Mouse (Mus musculus) liver, embryonic 12.5 days (tissue): Measurements from ENCODE around the gene Antxr1. TPM values are rescaled to one million over a fixed set of nuclear protein-coding genes. Genes with fewer than 3 reads are reported as not detected.

ENCODE experiments used
- ATAC-seq: fragments of 200-750 bp; cut with Nextera tagmentation; 2 replicates; pipeline ENCODE4 v1.8.0; 2017; ENCODE audit warnings: moderate number of reproducible peaks, mild to moderate bottlenecking, moderate library complexity
- H3K27ac ChIP-seq: fragments of 300-500 bp; sonication (generic); 2 replicates; pipeline ENCODE4 v1.5.1; 2016; ENCODE audit warnings: mild to moderate bottlenecking
- H3K27me3 ChIP-seq: fragments of 300-500 bp; sonication (generic); replicated peaks from 2 replicates; pipeline ENCODE4 v1.6.1; 2016; ENCODE audit warnings: mild to moderate bottlenecking, moderate library complexity
- H3K36me3 ChIP-seq: fragments of 300-500 bp; sonication (generic); 2 replicates; pipeline ENCODE4 v1.6.1; 2016; ENCODE audit warnings: mild to moderate bottlenecking, moderate library complexity
- H3K4me1 ChIP-seq: fragments of 300-500 bp; sonication (generic); 2 replicates; pipeline ENCODE4 v1.6.1; 2016
- H3K4me2 ChIP-seq: fragments of 300-500 bp; sonication (generic); 2 replicates; pipeline ENCODE4 v1.6.1; 2016; ENCODE audit warnings: mild to moderate bottlenecking, moderate library complexity
- H3K4me3 ChIP-seq: fragments of 300-500 bp; sonication (generic); 2 replicates; pipeline ENCODE4 v1.5.1; 2016; ENCODE audit warnings: mild to moderate bottlenecking, moderate library complexity
- H3K9ac ChIP-seq: fragments of 300-500 bp; sonication (generic); 2 replicates; pipeline ENCODE4 v1.6.1; 2016; ENCODE audit warnings: mild to moderate bottlenecking, moderate library complexity
- H3K9me3 ChIP-seq: fragments of 300-500 bp; sonication (generic); replicated peaks from 2 replicates; pipeline ENCODE4 v1.6.1; 2016; ENCODE audit warnings: mild to moderate bottlenecking, moderate library complexity
- WGBS: fragments of 180-500 bp; shearing (Covaris S2); methylation state at CpG from one replicate; pipeline ENCODE4 v1.1.7; 2016; ENCODE audit not compliant: insufficient replicate concordance; 5-methylcytosine and 5-hydroxymethylcytosine counted together
- polyA plus RNA-seq: library from polyadenylated mRNA; unstranded; fragments of >200 nt; fragmentation: Nextera tagmentation; extraction: Ambion mirVana; gene quantifications from 2 replicates; pipeline ENCODE4 v1.2.1, GENCODE M21; 2016

Gene Antxr1
- polyA plus RNA-seq, 1 experiment from 2014 or later: 0.64 TPM

DNA sequence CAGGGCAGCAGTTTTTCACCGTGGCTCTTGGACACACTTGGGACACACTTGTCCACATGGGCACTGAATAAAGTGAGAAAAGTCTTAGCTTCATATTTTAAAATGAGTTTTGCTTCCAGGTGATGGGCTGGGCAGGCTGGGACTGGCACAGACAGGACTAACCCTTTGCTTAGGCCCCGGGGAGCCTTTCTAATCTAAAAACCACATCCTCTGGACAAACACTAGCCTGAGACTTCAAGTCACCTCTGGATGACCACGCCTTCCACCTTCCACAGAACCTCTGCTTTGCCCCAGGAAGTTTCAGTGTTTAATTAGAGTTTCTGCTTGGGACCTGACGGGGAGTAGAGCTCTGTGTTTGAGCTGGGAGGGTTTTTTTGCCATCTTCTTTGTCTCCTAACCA, 98.4 kb downstream of the Antxr1 start:
- ATAC-seq: no peak
- no peaks in the 10 kb centered on the region for H3K9me3 ChIP-seq
- no peaks in the 10 kb centered on the region; the same call in 1 of the 2 replicates for H3K27me3 ChIP-seq
- no peaks in the 10 kb centered on the region for H3K36me3 ChIP-seq
- 30% methylated on average over 4 of the region's 4 CpGs for WGBS
- H3K4me1 ChIP-seq: peaks cover 6% of the 10 kb centered on the region; the same call in 1 of the 2 replicates
- H3K27ac ChIP-seq: no peak overlapping the region
- H3K4me3 ChIP-seq: no peak overlapping the region
- no peak overlapping the region for H3K9ac ChIP-seq
- no peak overlapping the region for H3K4me2 ChIP-seq

DNA sequence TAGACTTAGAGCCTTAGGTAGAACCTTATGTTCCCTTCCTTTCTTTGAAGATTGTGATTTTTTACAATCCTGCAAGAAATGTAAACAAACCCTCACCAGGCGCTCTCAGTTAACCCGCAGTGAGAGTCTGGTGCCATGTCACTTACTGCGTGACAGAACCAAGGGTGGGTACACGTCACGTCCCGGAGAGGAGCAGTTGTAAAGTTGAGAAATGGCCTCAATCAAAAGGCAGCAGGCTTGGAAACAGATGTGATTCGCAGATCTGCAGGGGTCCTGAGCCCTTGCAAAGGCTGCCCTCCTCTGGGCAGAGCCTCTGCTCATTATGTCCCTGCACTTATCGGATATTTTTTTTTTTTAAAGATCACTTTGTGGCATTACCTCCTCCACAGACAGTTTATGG, 99.6 kb downstream of the Antxr1 start:
- WGBS: 66% methylated on average over 8 of the region's 8 CpGs

GRCm38 (mm10) chr6:87233111-87233510, 102.5 kb downstream of the Antxr1 start:
- H3K27ac ChIP-seq: no peak overlapping the region
- H3K9ac ChIP-seq: no peak overlapping the region
- H3K4me2 ChIP-seq: no peak overlapping the region
- H3K4me3 ChIP-seq: no peak overlapping the region
- peaks cover 6% of the 10 kb centered on the region; the same call in 1 of the 2 replicates for H3K4me1 ChIP-seq
- no peaks in the 10 kb centered on the region; the same call in 1 of the 2 replicates for H3K27me3 ChIP-seq
- WGBS: 67% methylated on average over 4 of the region's 4 CpGs
- no peaks in the 10 kb centered on the region for H3K36me3 ChIP-seq
- no peaks in the 10 kb centered on the region for H3K9me3 ChIP-seq
- ATAC-seq: no peak

More for the DNA sequence above, 99.6 kb downstream of the Antxr1 start:
- H3K4me2 ChIP-seq: no peak overlapping the region
- no peak overlapping the region for H3K4me3 ChIP-seq
- no peaks in the 10 kb centered on the region for H3K9me3 ChIP-seq
- no peaks in the 10 kb centered on the region; the same call in 1 of the 2 replicates for H3K27me3 ChIP-seq
- no peak overlapping the region for H3K27ac ChIP-seq
- no peak for ATAC-seq
- H3K36me3 ChIP-seq: no peaks in the 10 kb centered on the region
- peaks cover 6% of the 10 kb centered on the region; the same call in 1 of the 2 replicates for H3K4me1 ChIP-seq
- no peak overlapping the region for H3K9ac ChIP-seq

DNA sequence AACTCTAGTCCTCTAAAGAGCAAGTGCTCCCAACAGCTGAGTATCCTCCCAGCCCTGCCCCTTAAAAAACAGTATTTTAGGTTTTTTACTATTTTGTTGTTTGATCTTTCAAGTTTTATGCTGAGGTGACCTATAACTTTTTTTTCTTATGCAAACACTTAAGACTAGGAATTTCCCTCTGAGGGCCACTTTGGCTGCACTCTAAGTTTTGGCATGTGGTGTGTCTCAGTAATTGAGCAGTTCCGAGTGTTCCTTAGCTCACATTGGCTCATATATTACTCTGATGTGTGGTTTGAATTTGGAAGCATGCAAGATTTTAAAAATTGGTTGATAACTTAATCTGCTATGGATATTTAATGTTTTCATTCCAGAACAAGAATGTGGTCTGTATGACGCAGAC, 105.6 kb downstream of the Antxr1 start:
- H3K4me2 ChIP-seq: no peak overlapping the region
- no peaks in the 10 kb centered on the region for H3K4me1 ChIP-seq
- peaks cover 6% of the 10 kb centered on the region for H3K27me3 ChIP-seq
- H3K36me3 ChIP-seq: no peaks in the 10 kb centered on the region
- WGBS: 84% methylated on average over 2 of the region's 2 CpGs
- H3K9me3 ChIP-seq: no peaks in the 10 kb centered on the region
- no peak overlapping the region for H3K27ac ChIP-seq
- no peak for ATAC-seq
- no peak overlapping the region for H3K4me3 ChIP-seq
- no peak overlapping the region for H3K9ac ChIP-seq

GRCm38 (mm10) chr6:87227940-87228339, 107.7 kb downstream of the Antxr1 start:
- Histone ChIP-seq H3K27ac (no peak overlapping the region), H3K9me3 (no peaks in the 10 kb centered on the region), H3K36me3 (no peaks in the 10 kb centered on the region), H3K9ac (no peak overlapping the region), H3K4me2 (no peak overlapping the region), H3K27me3 (peaks cover 13% of the 10 kb centered on the region), H3K4me1 (no peaks in the 10 kb centered on the region), H3K4me3 (no peak overlapping the region)
- ATAC-seq: no peak
- WGBS: 68% methylated on average over 10 of the region's 10 CpGs

GRCm38 (mm10) chr6:87226315-87226714, 109.3 kb downstream of the Antxr1 start:
- no peak overlapping the region for H3K4me2 ChIP-seq
- no peak for ATAC-seq
- peaks cover 15% of the 10 kb centered on the region for H3K27me3 ChIP-seq
- H3K4me1 ChIP-seq: no peaks in the 10 kb centered on the region
- H3K36me3 ChIP-seq: no peaks in the 10 kb centered on the region
- no peak overlapping the region for H3K27ac ChIP-seq
- 64% methylated on average over 4 of the region's 4 CpGs for WGBS
- no peak overlapping the region for H3K4me3 ChIP-seq
- no peak overlapping the region for H3K9ac ChIP-seq
- H3K9me3 ChIP-seq: no peaks in the 10 kb centered on the region

DNA sequence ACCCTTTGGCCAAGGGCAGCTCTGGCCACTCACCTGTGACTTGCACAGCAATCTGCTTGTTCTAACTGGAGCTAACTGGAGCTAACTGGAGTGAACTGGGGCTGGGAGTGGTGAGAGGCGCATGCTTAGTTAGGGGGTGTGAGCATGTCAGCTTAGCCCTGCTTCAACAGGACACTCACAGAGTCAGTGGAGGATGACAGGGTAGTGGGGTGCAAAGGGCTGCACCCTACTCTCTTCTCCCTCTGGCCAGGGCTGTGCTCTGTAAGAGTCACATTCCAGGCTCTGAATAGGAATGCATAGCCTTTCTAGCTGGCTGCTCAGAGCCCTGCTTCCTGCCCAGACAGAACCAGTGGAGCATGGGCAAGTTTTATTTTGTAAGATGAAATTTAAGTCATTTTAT, 110.3 kb downstream of the Antxr1 start:
- Histone ChIP-seq H3K4me2 (no peak overlapping the region), H3K4me1 (no peaks in the 10 kb centered on the region), H3K27ac (no peak overlapping the region), H3K9me3 (no peaks in the 10 kb centered on the region), H3K36me3 (no peaks in the 10 kb centered on the region), H3K27me3 (peaks cover 17% of the 10 kb centered on the region), H3K4me3 (no peak overlapping the region), H3K9ac (no peak overlapping the region)
- no peak for ATAC-seq
- WGBS: 77% methylated on average over 1 of the region's 1 CpGs

GRCm38 (mm10) chr6:87222854-87223631, 112.6 kb downstream of the Antxr1 start:
- WGBS: 60% methylated on average over 10 of the region's 10 CpGs
- no peak for ATAC-seq

GRCm38 (mm10) chr6:87219061-87219992, 116.3 kb downstream of the Antxr1 start:
- no peaks in the 10 kb centered on the region for H3K9me3 ChIP-seq
- H3K27me3 ChIP-seq: 0 out of 2 replicates have a peak, but pooled peaks cover 6% of the 10 kb centered on the region
- ATAC-seq: no peak
- no peak overlapping the region for H3K4me3 ChIP-seq
- H3K4me2 ChIP-seq: no peak overlapping the region
- H3K4me1 ChIP-seq: no peaks in the 10 kb centered on the region
- no peak overlapping the region for H3K9ac ChIP-seq
- WGBS: 63% methylated on average over 13 of the region's 13 CpGs
- H3K36me3 ChIP-seq: no peaks in the 10 kb centered on the region
- H3K27ac ChIP-seq: no peak overlapping the region

More at GRCm38 (mm10) chr6:87222854-87223631, 112.6 kb downstream of the Antxr1 start:
- peaks cover 17% of the 10 kb centered on the region for H3K27me3 ChIP-seq
- H3K9me3 ChIP-seq: no peaks in the 10 kb centered on the region
- no peak overlapping the region for H3K27ac ChIP-seq
- no peaks in the 10 kb centered on the region for H3K4me1 ChIP-seq
- H3K36me3 ChIP-seq: no peaks in the 10 kb centered on the region
- no peak overlapping the region for H3K4me3 ChIP-seq
- no peak overlapping the region for H3K9ac ChIP-seq
- H3K4me2 ChIP-seq: no peak overlapping the region

GRCm38 (mm10) chr6:87216114-87216591, 119.5 kb downstream of the Antxr1 start:
- no peak overlapping the region for H3K4me2 ChIP-seq
- no peak overlapping the region for H3K9ac ChIP-seq
- H3K36me3 ChIP-seq: no peaks in the 10 kb centered on the region
- H3K27me3 ChIP-seq: no peaks in the 10 kb centered on the region
- 61% methylated on average over 2 of the region's 2 CpGs for WGBS
- ATAC-seq: 0 out of 2 replicates have a peak, but pooled peaks have one; percentile 24
- H3K4me1 ChIP-seq: no peaks in the 10 kb centered on the region
- no peak overlapping the region for H3K4me3 ChIP-seq
- no peaks in the 10 kb centered on the region for H3K9me3 ChIP-seq
- no peak overlapping the region for H3K27ac ChIP-seq

DNA sequence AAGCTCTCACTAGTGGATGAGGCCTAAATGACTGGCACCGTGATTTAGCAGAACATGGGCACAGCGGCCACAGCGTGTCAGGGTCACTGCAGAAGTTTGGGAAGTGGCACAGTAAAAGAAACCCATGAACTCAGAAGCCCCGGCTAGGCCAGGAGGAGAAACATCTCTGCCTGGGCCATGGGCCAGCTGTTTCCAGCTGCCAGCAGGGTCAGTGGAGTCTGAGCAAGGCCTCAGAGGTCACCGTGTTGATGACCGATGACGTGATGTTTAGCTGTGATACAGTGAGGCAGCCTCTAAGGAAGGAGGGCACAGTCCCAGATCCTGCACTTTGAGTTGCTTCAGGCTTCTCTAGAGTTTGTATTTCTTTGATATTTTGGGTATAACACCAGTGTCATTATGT, 122.4 kb downstream of the Antxr1 start:
- no peaks in the 10 kb centered on the region for H3K27me3 ChIP-seq
- ATAC-seq: no peak
- 81% methylated on average over 7 of the region's 7 CpGs for WGBS
- H3K4me2 ChIP-seq: no peak overlapping the region
- H3K9me3 ChIP-seq: no peaks in the 10 kb centered on the region
- H3K27ac ChIP-seq: no peak overlapping the region
- no peaks in the 10 kb centered on the region for H3K36me3 ChIP-seq
- no peak overlapping the region for H3K4me3 ChIP-seq
- H3K9ac ChIP-seq: no peak overlapping the region
- H3K4me1 ChIP-seq: no peaks in the 10 kb centered on the region

DNA sequence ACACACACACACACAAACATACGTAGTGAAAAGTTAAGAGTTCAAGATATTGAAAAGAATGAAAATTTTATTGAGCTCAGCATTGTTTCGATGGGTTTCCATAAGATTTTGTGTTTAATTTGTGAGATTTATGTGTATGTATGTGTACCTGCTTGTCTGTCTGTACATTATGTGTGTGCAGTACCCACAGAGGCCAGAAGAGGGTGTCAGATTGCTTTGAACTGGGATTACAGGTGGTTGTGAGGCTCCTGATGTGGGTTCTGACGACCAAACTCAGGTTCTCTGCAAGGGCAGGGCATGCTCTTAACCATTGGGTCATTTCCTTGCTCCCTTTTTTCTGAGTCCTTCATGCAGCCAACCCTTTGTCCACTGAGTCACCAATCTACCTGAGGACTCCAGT, 124.1 kb downstream of the Antxr1 start:
- no peak overlapping the region for H3K4me3 ChIP-seq
- no peaks in the 10 kb centered on the region for H3K9me3 ChIP-seq
- no peak for ATAC-seq
- H3K27ac ChIP-seq: no peak overlapping the region
- H3K36me3 ChIP-seq: no peaks in the 10 kb centered on the region
- H3K9ac ChIP-seq: no peak overlapping the region
- 0 out of 2 replicates have a peak, but pooled peaks cover 4% of the 10 kb centered on the region for H3K4me1 ChIP-seq
- 61% methylated on average over 3 of the region's 3 CpGs for WGBS
- H3K4me2 ChIP-seq: no peak overlapping the region
- peaks cover 3% of the 10 kb centered on the region; the same call in 1 of the 2 replicates for H3K27me3 ChIP-seq
